Mouse (Mus musculus) E14TG2a.4 (cell line): Measurements from ENCODE around the gene Hemgn.

Experiments
- CTCF ChIP-seq: conservative IDR thresholded peaks from 2 replicates; pipeline ENCODE4 v1.5.1; 2014; ENCODE audit warnings: low read length
- NANOG ChIP-seq: IDR thresholded peaks from 2 replicates; pipeline ENCODE4 v1.6.1; 2014; ENCODE audit warnings: borderline replicate concordance, low read length, mixed read lengths
- POU5F1 ChIP-seq: IDR thresholded peaks from 2 replicates; pipeline ENCODE4 v1.6.1; 2014; ENCODE audit warnings: low read length, borderline replicate concordance

- TF ChIP-seq CTCF (no peak), NANOG (no peak), POU5F1 (no peak)
These were observed 42.9 kb downstream of the Hemgn start for GRCm38 (mm10) chr4:46370406-46370805.
